Mouse (Mus musculus): Measurements from ENCODE around the gene Ssna1.
A peak's percentile ranks its signal among the peaks of the same experiment; 100 is the strongest.
"Not testable (repeated sequence)": the region's sequence is repeated elsewhere in the genome, so short reads cannot be mapped to it uniquely, and the experiment has no call there.

Gene Ssna1

GRCm38 (mm10) chr2:25261870-25262269, 10.4 kb downstream of the Ssna1 start:
- DNase-seq (ENCODE audit: low spot score): no peak

- DNase-seq (ENCODE audit: low spot score): no peak
Observed at GRCm38 (mm10) chr2:25258887-25259286, 13.4 kb downstream of the Ssna1 start.

- DNase-seq (ENCODE audit: low spot score): not testable (repeated sequence)
Observed at GRCm38 (mm10) chr2:25257250-25257649, 15.0 kb downstream of the Ssna1 start.

GRCm38 (mm10) chr2:25256443-25257109, 15.7 kb downstream of the Ssna1 start:
- DNase-seq (ENCODE audit: low spot score): peak; percentile 48

GRCm38 (mm10) chr2:25255284-25255779, 16.9 kb downstream of the Ssna1 start, which contains the start of gene Tmem203:
TSS of gene Tmem203 (plus strand) at chr2:25255439.
- peak; percentile 87 for DNase-seq (ENCODE audit: low spot score)

- no peak for DNase-seq (ENCODE audit: low spot score)
Observed at GRCm38 (mm10) chr2:25252331-25252730, 19.9 kb downstream of the Ssna1 start.

- DNase-seq (ENCODE audit: low spot score): no peak
Observed at GRCm38 (mm10) chr2:25246183-25247072, 25.8 kb downstream of the Ssna1 start, which contains the start of gene AL732309.1. TSS of gene AL732309.1 (minus strand) at chr2:25246863.

- no peak for DNase-seq (ENCODE audit: low spot score)
Observed at GRCm38 (mm10) chr2:25244144-25244543, 28.1 kb downstream of the Ssna1 start.

GRCm38 (mm10) chr2:25243342-25243741, 28.9 kb downstream of the Ssna1 start:
- DNase-seq (ENCODE audit: low spot score): no peak

GRCm38 (mm10) chr2:25242101-25242506, 30.1 kb downstream of the Ssna1 start, which contains the start of the genes Rnf208 and Cysrt1:
TSS of gene Rnf208 (plus strand) at chr2:25242255.
TSS of gene Cysrt1 (minus strand) at chr2:25242452.
- peak; percentile 38 for DNase-seq (ENCODE audit: low spot score)

GRCm38 (mm10) chr2:25241438-25241775, 30.8 kb downstream of the Ssna1 start:
- DNase-seq (ENCODE audit: low spot score): no peak

GRCm38 (mm10) chr2:25240723-25241437, 31.4 kb downstream of the Ssna1 start:
- peak; percentile 86 for DNase-seq (ENCODE audit: low spot score)

- DNase-seq (ENCODE audit: low spot score): no peak
Observed at GRCm38 (mm10) chr2:25240310-25240709, 31.9 kb downstream of the Ssna1 start.

- no peak for DNase-seq (ENCODE audit: low spot score)
Observed at GRCm38 (mm10) chr2:25239766-25240165, 32.5 kb downstream of the Ssna1 start.

GRCm38 (mm10) chr2:25238106-25238505, 34.1 kb downstream of the Ssna1 start:
- no peak for DNase-seq (ENCODE audit: low spot score)

- no peak for DNase-seq (ENCODE audit: low spot score)
Observed at GRCm38 (mm10) chr2:25237522-25237921, 34.7 kb downstream of the Ssna1 start.

GRCm38 (mm10) chr2:25236614-25237013, 35.6 kb downstream of the Ssna1 start, which contains the start of gene Rnf224:
TSS of gene Rnf224 (minus strand) at chr2:25236787.
- DNase-seq (ENCODE audit: low spot score): peak; percentile 17

GRCm38 (mm10) chr2:25234551-25235220, 37.6 kb downstream of the Ssna1 start:
- no peak for DNase-seq (ENCODE audit: low spot score)

GRCm38 (mm10) chr2:25234050-25234449, 38.2 kb downstream of the Ssna1 start, which contains the start of gene Slc34a3:
TSS of gene Slc34a3 (minus strand) at chr2:25234364.
- no peak for DNase-seq (ENCODE audit: low spot score)

GRCm38 (mm10) chr2:25233421-25233820, 38.8 kb downstream of the Ssna1 start:
- DNase-seq (ENCODE audit: low spot score): no peak

GRCm38 (mm10) chr2:25231038-25231437, 41.2 kb downstream of the Ssna1 start:
- DNase-seq (ENCODE audit: low spot score): no peak
